Mouse (Mus musculus) kidney, postnatal 0 days (tissue): ENCODE data around the gene Fam178b. TPM values are rescaled to one million over a fixed set of nuclear protein-coding genes. Genes with fewer than 3 reads are reported as not detected.

ENCODE experiments used
- ATAC-seq: fragments of 200-750 bp; cut with Nextera tagmentation; replicated peaks from 2 replicates; pipeline ENCODE4 v1.8.0; 2017; ENCODE audit warnings: low read depth, moderate number of reproducible peaks, moderate TSS enrichment, moderate library complexity; ENCODE audit not compliant: low FRiP score
- DNase-seq: peaks from one replicate; pipeline ENCODE4 v3.0.0-alpha.2; 2016; ENCODE audit warnings: low spot score
- H3K27ac ChIP-seq: fragments of 300-500 bp; sonication (generic); 2 replicates; pipeline ENCODE4 v1.5.1; 2014; ENCODE audit warnings: mild to moderate bottlenecking
- H3K27me3 ChIP-seq: fragments of 300-500 bp; sonication (generic); 2 replicates; pipeline ENCODE4 v1.6.1; 2014; ENCODE audit warnings: low read length, mixed read lengths; ENCODE audit not compliant: insufficient read depth
- H3K36me3 ChIP-seq: fragments of 300-500 bp; sonication (generic); 2 replicates; pipeline ENCODE4 v1.6.1; 2014; ENCODE audit warnings: low read length, mixed read lengths; ENCODE audit not compliant: insufficient read depth
- H3K4me1 ChIP-seq: fragments of 300-500 bp; sonication (generic); replicated peaks from 2 replicates; pipeline ENCODE4 v1.6.1; 2014; ENCODE audit warnings: antibody characterized with exemption, low read length, mixed read lengths; ENCODE audit not compliant: insufficient read depth
- H3K4me2 ChIP-seq: fragments of 300-500 bp; sonication (generic); 2 replicates; pipeline ENCODE4 v1.6.1; 2014; ENCODE audit warnings: mild to moderate bottlenecking, low read length, moderate library complexity, mixed read lengths
- H3K4me3 ChIP-seq: fragments of 300-500 bp; sonication (generic); replicated peaks from 2 replicates; pipeline ENCODE4 v1.5.1; 2014; ENCODE audit warnings: low read depth, low read length
- H3K9ac ChIP-seq: fragments of 300-500 bp; sonication (generic); 2 replicates; pipeline ENCODE4 v1.6.1; 2014; ENCODE audit warnings: low read depth, low read length
- H3K9me3 ChIP-seq: fragments of 300-500 bp; sonication (generic); replicated peaks from 2 replicates; pipeline ENCODE4 v1.6.1; 2016; ENCODE audit warnings: low read length, inconsistent platforms, mixed read lengths
- CTCF ChIP-seq: IDR thresholded peaks from 2 replicates; pipeline ENCODE4 v1.5.1; 2016; ENCODE audit warnings: antibody characterized with exemption, low read depth, mild to moderate bottlenecking, moderate library complexity
- WGBS: fragments of 180-500 bp; shearing (Covaris S2); extraction: QIAGEN DNeasy Blood & Tissue Kit; methylation state at CpG from one replicate; pipeline ENCODE4 v1.1.7; 2014; 5-methylcytosine and 5-hydroxymethylcytosine counted together
- polyA plus RNA-seq: library from polyadenylated mRNA; unstranded; fragments of >200 nt; fragmentation: Nextera tagmentation; extraction: Ambion mirVana; gene quantifications from 2 replicates; pipeline ENCODE4 v1.2.1, GENCODE M21; 2015

Gene Fam178b
- polyA plus RNA-seq, 1 experiment from 2014 or later, result 1.6 TPM

GRCm38 (mm10) chr1:36556553-36557456 is 126.2 kb downstream of the Fam178b start:
- ATAC-seq (peak; percentile 60), DNase-seq (peak; percentile 96)
- under 1% methylated on average over 52 of the region's 52 CpGs for WGBS
- Histone ChIP-seq H3K4me2 (peak overlapping the region; percentile 67), H3K36me3 (peaks cover 22% of the 10 kb centered on the region), H3K4me1 (peaks cover 36% of the 10 kb centered on the region), H3K4me3 (peak overlapping the region; percentile 82), H3K27ac (peak overlapping the region; percentile 99), H3K9ac (peak overlapping the region; percentile 96), H3K9me3 (no peaks in the 10 kb centered on the region), H3K27me3 (no peaks in the 10 kb centered on the region)
- TF ChIP-seq CTCF, result peak; percentile 92

GRCm38 (mm10) chr1:36555798-36556395 is 127.1 kb downstream of the Fam178b start:
- no peak for TF ChIP-seq CTCF
- peak overlapping the region; percentile 82 for H3K4me3 ChIP-seq
- ATAC-seq (no peak), DNase-seq (peak; percentile 76)
- peaks cover 28% of the 10 kb centered on the region for H3K4me1 ChIP-seq
- H3K27me3 ChIP-seq, result no peaks in the 10 kb centered on the region
- peaks cover 31% of the 10 kb centered on the region for H3K36me3 ChIP-seq
- H3K4me2 ChIP-seq, result peak overlapping the region; percentile 67
- no peaks in the 10 kb centered on the region for H3K9me3 ChIP-seq
- peak overlapping the region; percentile 99 for H3K27ac ChIP-seq
- 3% methylated on average over 8 of the region's 8 CpGs for whole genome bisulfite sequencing
- peak overlapping the region; percentile 96 for H3K9ac ChIP-seq

GRCm38 (mm10) chr1:36554633-36555399 is 128.2 kb downstream of the Fam178b start:
- Histone ChIP-seq H3K36me3 (peaks cover 41% of the 10 kb centered on the region), H3K9me3 (no peaks in the 10 kb centered on the region), H3K27me3 (no peaks in the 10 kb centered on the region), H3K27ac (peak overlapping the region; percentile 99), H3K4me2 (peak overlapping the region; percentile 67), H3K4me1 (peaks cover 28% of the 10 kb centered on the region), H3K4me3 (0 out of 2 replicates have a peak overlapping the region, but pooled peaks have one; percentile 82), H3K9ac (0 out of 2 replicates have a peak overlapping the region, but pooled peaks have one; percentile 96)
- TF ChIP-seq CTCF, result peak; percentile 15; the same call in 1 of the 2 replicates
- DNase-seq, result no peak
- WGBS, result 39% methylated on average over 21 of the region's 21 CpGs
- ATAC-seq, result no peak

- Histone ChIP-seq H3K9ac (no peak overlapping the region), H3K4me3 (no peak overlapping the region), H3K9me3 (no peaks in the 10 kb centered on the region), H3K27ac (no peak overlapping the region), H3K4me2 (no peak overlapping the region), H3K27me3 (no peaks in the 10 kb centered on the region), H3K4me1 (peaks cover 28% of the 10 kb centered on the region), H3K36me3 (peaks cover 52% of the 10 kb centered on the region)
- ATAC-seq (no peak), DNase-seq (no peak)
- no peak for TF ChIP-seq CTCF
- WGBS, result 66% methylated on average over 16 of the region's 16 CpGs
Observed at GRCm38 (mm10) chr1:36552506-36552905, 130.5 kb downstream of the Fam178b start.

- 76% methylated on average over 17 of the region's 17 CpGs for WGBS
- H3K9me3 ChIP-seq, result no peaks in the 10 kb centered on the region
Observed at GRCm38 (mm10) chr1:36551904-36552303, 131.1 kb downstream of the Fam178b start.

More at GRCm38 (mm10) chr1:36551904-36552303, 131.1 kb downstream of the Fam178b start:
- peaks cover 28% of the 10 kb centered on the region for H3K4me1 ChIP-seq
- no peaks in the 10 kb centered on the region for H3K27me3 ChIP-seq
- no peak overlapping the region for H3K4me2 ChIP-seq
- ATAC-seq, result no peak
- peak; percentile 25; the same call in 1 of the 2 replicates for TF ChIP-seq CTCF
- H3K9ac ChIP-seq, result no peak overlapping the region
- DNase-seq, result no peak
- H3K27ac ChIP-seq, result no peak overlapping the region
- H3K36me3 ChIP-seq, result peaks cover 52% of the 10 kb centered on the region
- no peak overlapping the region for H3K4me3 ChIP-seq
